Mouse (Mus musculus): ENCODE data around the gene Rab3il1. TPM values are rescaled to one million over a fixed set of nuclear protein-coding genes. Genes with fewer than 3 reads are reported as not detected.
"Not testable (repeated sequence)": the region's sequence is repeated elsewhere in the genome, so short reads cannot be mapped to it uniquely, and the experiment has no call there.

Rab3il1 gene
- polyA plus RNA-seq, 1 experiment from 2014 or later: 22.5 TPM

DNA sequence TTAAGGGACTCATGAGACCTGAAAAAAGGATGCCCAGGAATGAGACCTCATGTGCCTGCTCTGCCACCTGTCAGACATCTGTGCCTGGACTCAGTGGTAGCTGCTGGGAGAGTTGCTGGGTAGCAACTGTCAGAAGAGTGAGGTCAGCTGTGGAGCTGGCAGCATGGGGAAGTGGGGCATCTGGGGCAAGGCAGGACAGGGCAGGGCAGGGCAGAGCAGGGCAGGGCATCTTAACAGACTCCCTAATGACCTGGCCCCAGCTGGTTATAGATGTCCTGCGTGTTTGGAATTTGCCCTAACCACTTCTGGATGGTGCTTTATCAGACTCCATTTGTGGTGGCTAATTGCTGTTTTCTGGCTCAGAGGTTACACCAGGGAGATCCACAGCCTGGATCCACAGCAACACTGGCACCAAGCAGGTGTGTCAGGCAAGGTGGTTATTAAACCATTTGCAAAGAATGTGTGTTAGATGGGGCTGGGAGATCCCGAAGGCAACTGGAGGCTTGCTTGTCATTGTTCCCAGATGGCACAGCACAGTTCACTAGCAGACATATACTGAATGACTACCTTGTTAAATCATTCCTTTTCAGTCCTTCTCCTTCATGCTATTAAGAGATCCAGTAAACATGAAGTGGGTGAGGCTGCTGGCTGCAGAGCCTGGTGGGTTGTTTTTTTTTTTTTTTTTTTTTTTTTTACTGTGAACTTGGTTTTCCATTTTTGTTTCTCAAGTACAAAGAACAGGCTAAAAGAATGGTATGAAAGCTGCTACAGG is 35.2 kb upstream of the Rab3il1 start:
- WGBS: 47% methylated on average over 2 of the region's 2 CpGs
- ATAC-seq (ENCODE audit: low FRiP score): no peak
- no peak overlapping the region for H3K27ac ChIP-seq (replicated peaks)
- 0 out of 2 replicates have a peak, but pooled peaks cover 4% of the 10 kb centered on the region for H3K4me1 ChIP-seq
- no peak overlapping the region for H3K4me2 ChIP-seq
- H3K9ac ChIP-seq (replicated peaks): no peak overlapping the region
- no peaks in the 10 kb centered on the region for H3K27me3 ChIP-seq (replicated peaks)
- H3K9me3 ChIP-seq (replicated peaks): no peaks in the 10 kb centered on the region
- no peaks in the 10 kb centered on the region for H3K36me3 ChIP-seq
- H3K4me3 ChIP-seq (replicated peaks): no peak overlapping the region

DNA sequence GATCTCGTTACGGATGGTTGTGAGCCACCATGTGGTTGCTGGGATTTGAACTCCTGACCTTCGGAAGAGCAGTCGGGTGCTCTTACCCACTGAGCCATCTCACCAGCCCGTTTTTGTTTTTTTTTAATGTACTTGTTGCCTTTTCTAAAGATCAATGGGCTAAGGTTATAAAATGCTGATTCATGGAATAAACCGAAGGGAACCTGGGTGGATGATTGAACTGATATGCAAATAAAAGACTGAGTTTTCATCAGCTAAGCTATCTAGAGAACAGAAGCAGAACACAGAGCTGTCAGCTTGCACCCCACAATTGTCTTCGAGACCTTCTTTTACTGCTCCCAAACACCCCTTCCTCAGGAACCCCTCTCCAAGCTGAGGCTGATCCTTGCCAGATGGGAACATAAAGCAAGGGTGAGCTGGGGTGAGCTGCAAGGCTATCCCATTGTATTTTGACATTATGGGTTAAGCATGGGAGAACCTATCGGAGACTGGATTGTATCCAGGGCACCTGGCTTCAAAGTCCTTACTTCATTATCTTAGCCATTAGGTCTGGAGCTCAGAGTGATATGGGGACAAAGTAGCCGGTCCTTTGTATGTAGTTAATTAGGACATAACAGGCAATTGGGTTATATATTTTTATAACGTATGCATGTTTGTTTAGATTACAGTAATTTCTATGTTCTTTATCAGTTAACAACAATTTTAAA is 33.2 kb upstream of the Rab3il1 start:
- Histone ChIP-seq H3K27me3 (replicated peaks) (no peaks in the 10 kb centered on the region), H3K4me1 (0 out of 2 replicates have a peak, but pooled peaks cover 4% of the 10 kb centered on the region), H3K4me3 (replicated peaks) (no peak overlapping the region), H3K9me3 (replicated peaks) (no peaks in the 10 kb centered on the region), H3K36me3 (no peaks in the 10 kb centered on the region), H3K4me2 (no peak overlapping the region), H3K27ac (replicated peaks) (no peak overlapping the region), H3K9ac (replicated peaks) (no peak overlapping the region)
- WGBS: 77% methylated on average over 10 of the region's 10 CpGs
- ATAC-seq (ENCODE audit: low FRiP score): no peak

DNA sequence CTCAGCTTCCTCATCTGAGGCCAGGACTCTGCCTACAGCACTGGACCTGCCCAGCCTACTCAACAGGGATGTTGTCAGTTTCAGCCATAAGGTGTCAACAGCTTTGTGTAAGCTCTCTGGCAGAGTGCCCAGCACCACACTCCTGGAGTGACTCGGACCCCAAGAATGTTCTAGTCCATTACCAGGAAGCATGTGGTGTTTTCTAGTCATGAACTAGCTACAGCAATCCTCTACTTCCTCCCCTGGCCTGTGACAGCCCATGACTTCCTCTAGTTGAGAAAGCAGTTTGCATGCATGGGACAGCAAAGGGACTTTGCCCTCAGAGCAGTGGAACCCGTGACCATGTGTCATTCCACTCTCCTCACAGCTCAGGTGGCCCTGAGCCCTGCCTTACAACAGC is 26.6 kb upstream of the Rab3il1 start:
- H3K4me3 ChIP-seq (replicated peaks); H3K4me2 ChIP-seq; ATAC-seq (ENCODE audit: low FRiP score); H3K4me1 ChIP-seq; H3K27me3 ChIP-seq (replicated peaks); H3K36me3 ChIP-seq; H3K9me3 ChIP-seq (replicated peaks); H3K9ac ChIP-seq (replicated peaks); H3K27ac ChIP-seq (replicated peaks): not testable (repeated sequence)
- WGBS: 70% methylated on average over 2 of the region's 2 CpGs

DNA sequence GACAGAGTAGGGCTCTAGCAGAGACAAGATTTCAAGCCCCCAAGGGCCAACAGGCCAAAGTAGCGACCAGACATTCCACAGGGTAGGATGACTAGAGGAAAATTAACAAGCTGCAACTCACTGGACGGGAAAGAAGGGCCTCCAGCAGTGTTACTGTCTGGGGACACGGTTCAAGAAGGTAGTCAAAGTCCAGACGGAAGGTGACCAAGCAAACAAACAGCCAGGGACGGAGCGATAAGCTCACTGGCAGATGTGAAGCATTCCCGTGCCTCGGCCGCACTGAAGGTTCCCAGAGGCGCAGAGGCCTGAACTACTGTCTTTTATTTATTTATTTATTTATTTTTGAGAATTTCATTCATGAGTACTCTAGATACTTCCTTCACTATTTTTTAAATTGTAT is 24.4 kb upstream of the Rab3il1 start:
- no peak overlapping the region for H3K27ac ChIP-seq (replicated peaks)
- no peak overlapping the region for H3K9ac ChIP-seq (replicated peaks)
- H3K9me3 ChIP-seq (replicated peaks): no peaks in the 10 kb centered on the region
- H3K36me3 ChIP-seq: no peaks in the 10 kb centered on the region
- peaks cover 12% of the 10 kb centered on the region for H3K4me1 ChIP-seq
- no peaks in the 10 kb centered on the region for H3K27me3 ChIP-seq (replicated peaks)
- ATAC-seq (ENCODE audit: low FRiP score): no peak
- H3K4me3 ChIP-seq (replicated peaks): no peak overlapping the region
- H3K4me2 ChIP-seq: no peak overlapping the region
- 88% methylated on average over 10 of the region's 10 CpGs for WGBS

DNA sequence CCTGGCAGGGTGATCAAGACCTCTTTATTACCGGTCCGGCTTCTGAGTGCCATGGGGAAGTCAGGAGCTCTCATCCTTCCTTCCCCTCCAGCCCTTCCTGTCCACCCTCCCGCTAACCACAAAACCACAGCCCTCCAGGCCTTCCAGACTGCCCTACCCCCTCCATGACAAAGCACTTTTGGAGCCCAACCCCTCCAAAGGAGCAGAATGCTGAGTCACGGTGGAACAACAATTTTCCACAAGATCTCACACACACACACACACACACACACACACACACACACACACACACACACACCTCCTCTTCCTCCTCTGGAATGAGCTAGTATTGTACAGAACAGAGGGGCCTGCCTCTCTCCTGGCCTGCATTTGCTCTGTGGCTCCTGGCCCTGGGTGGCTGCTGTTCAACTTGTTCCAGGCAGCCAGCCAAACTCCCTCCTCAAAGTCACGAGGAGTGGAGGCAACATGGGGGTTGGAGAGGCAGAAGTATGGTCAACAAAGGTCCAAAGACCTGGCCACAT is 23.0 kb upstream of the Rab3il1 start:
- Histone ChIP-seq H3K4me3 (replicated peaks) (no peak overlapping the region), H3K9me3 (replicated peaks) (no peaks in the 10 kb centered on the region), H3K27me3 (replicated peaks) (no peaks in the 10 kb centered on the region), H3K27ac (replicated peaks) (no peak overlapping the region), H3K4me1 (peaks cover 16% of the 10 kb centered on the region), H3K4me2 (no peak overlapping the region), H3K36me3 (no peaks in the 10 kb centered on the region), H3K9ac (replicated peaks) (no peak overlapping the region)
- 55% methylated on average over 5 of the region's 5 CpGs for WGBS
- no peak for ATAC-seq (ENCODE audit: low FRiP score)

DNA sequence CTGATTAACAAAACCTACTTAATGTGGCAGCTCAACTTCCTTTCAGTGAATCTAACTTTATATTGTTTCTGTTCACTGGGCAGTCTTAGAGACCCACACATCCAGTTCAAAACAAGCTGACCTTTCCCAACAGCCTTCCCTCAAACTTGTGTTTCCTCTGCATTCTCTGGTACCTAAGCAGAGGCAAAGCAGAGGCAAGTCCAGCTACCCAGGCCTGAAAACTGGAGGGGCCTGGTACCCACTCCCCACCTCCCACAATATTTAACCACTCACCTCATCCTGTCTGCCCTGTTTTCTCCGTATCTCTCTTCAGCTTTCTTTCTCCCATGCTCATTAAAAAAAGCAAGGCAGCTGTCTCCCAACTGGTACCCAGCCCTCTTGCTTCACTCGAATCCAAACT is 22.3 kb upstream of the Rab3il1 start:
- no peaks in the 10 kb centered on the region for H3K27me3 ChIP-seq (replicated peaks)
- H3K36me3 ChIP-seq: peaks cover under 1% of the 10 kb centered on the region
- WGBS: 82% methylated on average over 2 of the region's 2 CpGs
- no peak for ATAC-seq (ENCODE audit: low FRiP score)
- H3K27ac ChIP-seq (replicated peaks): no peak overlapping the region
- H3K9me3 ChIP-seq (replicated peaks): no peaks in the 10 kb centered on the region
- H3K4me1 ChIP-seq: peaks cover 23% of the 10 kb centered on the region
- no peak overlapping the region for H3K4me2 ChIP-seq
- no peak overlapping the region for H3K4me3 ChIP-seq (replicated peaks)
- H3K9ac ChIP-seq (replicated peaks): no peak overlapping the region

DNA sequence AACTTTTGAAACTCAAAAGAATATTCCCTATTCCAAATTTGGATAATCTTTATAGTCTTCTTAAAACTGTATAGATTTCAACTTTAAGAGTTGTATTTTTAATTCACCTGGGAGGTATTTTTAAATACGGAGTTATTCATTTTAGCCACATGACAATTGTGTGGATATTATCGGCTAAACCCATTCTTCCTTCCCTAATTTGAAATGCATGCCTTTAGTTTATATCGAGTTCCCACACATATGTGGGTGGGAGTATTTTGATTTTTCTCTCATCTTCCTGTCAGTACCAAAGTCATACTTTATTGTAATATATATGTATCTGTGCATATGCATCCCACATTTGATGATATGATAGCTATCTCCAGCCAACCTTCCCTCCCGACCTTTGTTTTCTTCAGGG is 21.2 kb upstream of the Rab3il1 start, which contains the start of gene Fth1:
Gene Fth1, plus strand, starts transcription at position 341 of the 400 bp plus-strand sequence.
- Histone ChIP-seq H3K27ac (replicated peaks) (no peak within 1 kb of the TSS), H3K4me3 (replicated peaks) (no peak within 1 kb of the TSS), H3K9ac (replicated peaks) (no peak within 1 kb of the TSS), H3K27me3 (replicated peaks) (no peaks in the 10 kb centered on the region), H3K4me1 (peaks cover 29% of the 10 kb centered on the region), H3K36me3 (peaks cover 12% of the 10 kb centered on the region), H3K9me3 (replicated peaks) (no peaks in the 10 kb centered on the region), H3K4me2 (peak within 1 kb of the TSS; percentile 69; the same call in 1 of the 2 replicates)
- 95% methylated on average over 4 of the region's 4 CpGs for WGBS
- ATAC-seq (ENCODE audit: low FRiP score): no peak

DNA sequence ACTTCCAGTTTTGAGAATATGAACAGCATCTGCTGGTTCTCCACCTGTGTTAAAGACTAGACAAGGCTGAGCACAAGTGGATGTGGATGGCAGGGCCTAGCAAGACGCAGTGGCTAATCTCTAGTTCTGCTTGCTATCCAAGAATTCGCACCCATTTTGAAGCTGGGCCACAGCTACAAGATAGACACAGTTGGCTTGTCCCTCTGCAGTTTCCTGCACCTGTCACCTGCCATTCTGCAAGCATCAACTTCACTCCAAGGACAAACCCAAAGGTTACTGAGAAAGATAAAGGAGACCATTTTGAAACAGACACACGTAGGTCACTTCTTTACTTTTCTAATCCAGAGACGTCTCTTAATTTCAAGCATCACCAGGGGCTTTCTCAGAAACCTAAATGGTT is 19.8 kb upstream of the Rab3il1 start:
- no peak for ATAC-seq (ENCODE audit: low FRiP score)
- Histone ChIP-seq H3K9ac (replicated peaks) (peak overlapping the region; percentile 51), H3K36me3 (peaks cover 21% of the 10 kb centered on the region), H3K4me1 (peaks cover 29% of the 10 kb centered on the region), H3K4me3 (replicated peaks) (peak overlapping the region; percentile 92), H3K27ac (replicated peaks) (peak overlapping the region; percentile 96), H3K27me3 (replicated peaks) (no peaks in the 10 kb centered on the region), H3K9me3 (replicated peaks) (no peaks in the 10 kb centered on the region), H3K4me2 (peak overlapping the region; percentile 69)
- 66% methylated on average over 4 of the region's 4 CpGs for WGBS

DNA sequence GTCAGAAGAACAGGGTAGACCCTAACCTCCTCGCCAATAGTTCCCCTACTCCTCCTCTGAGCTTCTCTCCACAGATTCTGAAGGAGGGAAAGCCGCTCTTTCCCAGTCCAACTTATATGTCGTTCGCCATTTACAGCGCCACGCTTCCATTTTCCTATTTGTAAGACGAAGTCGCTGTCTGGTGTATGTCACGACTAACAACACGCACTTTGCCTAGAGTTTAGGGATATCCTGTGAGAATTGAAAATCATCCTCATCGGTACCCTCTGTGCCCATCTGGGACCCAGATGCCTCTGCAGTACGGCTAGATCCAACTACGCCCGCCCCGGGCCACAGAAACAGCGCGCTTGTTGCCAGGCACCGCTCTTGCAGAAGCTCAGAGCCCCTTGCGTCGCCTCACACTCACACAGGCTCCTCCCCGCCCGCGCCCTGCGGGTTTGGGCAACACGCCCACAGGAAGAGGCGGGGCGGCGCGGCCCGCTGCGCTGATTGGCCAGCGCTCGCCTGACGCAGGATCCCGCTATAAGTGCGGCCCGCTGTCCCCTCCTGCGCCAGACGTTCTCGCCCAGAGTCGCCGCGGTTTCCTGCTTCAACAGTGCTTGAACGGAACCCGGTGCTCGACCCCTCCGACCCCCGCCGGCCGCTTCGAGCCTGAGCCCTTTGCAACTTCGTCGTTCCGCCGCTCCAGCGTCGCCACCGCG is 19.2 kb upstream of the Rab3il1 start:
- peak; percentile 99 for ATAC-seq (ENCODE audit: low FRiP score)
- peaks cover 21% of the 10 kb centered on the region for H3K36me3 ChIP-seq
- H3K4me1 ChIP-seq: peaks cover 29% of the 10 kb centered on the region
- H3K9me3 ChIP-seq (replicated peaks): no peaks in the 10 kb centered on the region
- H3K9ac ChIP-seq (replicated peaks): peak overlapping the region; percentile 95
- no peaks in the 10 kb centered on the region for H3K27me3 ChIP-seq (replicated peaks)
- H3K4me3 ChIP-seq (replicated peaks): peak overlapping the region; percentile 92
- H3K27ac ChIP-seq (replicated peaks): peak overlapping the region; percentile 96
- H3K4me2 ChIP-seq: peak overlapping the region; percentile 69
- WGBS: under 1% methylated on average over 54 of the region's 59 CpGs

DNA sequence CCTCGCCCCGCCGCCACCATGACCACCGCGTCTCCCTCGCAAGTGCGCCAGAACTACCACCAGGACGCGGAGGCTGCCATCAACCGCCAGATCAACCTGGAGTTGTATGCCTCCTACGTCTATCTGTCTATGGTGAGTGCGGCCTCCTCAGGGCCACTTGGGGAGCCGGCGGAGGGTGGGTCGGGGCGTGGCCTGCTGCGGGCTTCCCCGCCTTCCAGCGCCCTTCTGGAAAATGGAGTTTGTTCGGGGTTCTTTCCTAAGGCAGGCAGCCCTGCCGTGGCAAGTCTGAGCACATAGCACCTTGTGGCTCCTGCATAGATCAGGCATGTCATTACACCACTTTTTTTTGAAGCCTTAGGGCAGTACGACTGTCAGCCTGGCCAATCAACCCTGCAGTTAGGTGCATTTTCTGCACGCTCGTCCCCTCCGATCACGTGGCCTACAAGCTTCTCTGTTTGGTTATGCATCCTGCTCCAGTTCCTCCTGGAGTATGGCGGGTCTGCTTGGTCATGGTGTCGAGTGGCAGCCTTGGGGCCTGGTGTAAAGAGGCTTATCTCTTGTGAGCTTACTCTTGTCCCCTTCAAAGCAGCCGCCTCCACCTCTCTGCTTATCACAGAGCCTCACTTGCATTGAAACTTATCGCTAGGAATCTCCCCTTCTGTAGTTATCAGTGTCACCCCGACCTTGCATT is 18.5 kb upstream of the Rab3il1 start:
- peak overlapping the region; percentile 96 for H3K27ac ChIP-seq (replicated peaks)
- H3K9me3 ChIP-seq (replicated peaks): no peaks in the 10 kb centered on the region
- H3K36me3 ChIP-seq: peaks cover 21% of the 10 kb centered on the region
- peak overlapping the region; percentile 95 for H3K9ac ChIP-seq (replicated peaks)
- H3K4me1 ChIP-seq: peaks cover 29% of the 10 kb centered on the region
- under 1% methylated on average over 31 of the region's 31 CpGs for WGBS
- peak overlapping the region; percentile 92 for H3K4me3 ChIP-seq (replicated peaks)
- H3K27me3 ChIP-seq (replicated peaks): no peaks in the 10 kb centered on the region
- ATAC-seq (ENCODE audit: low FRiP score): peak; percentile 81
- peak overlapping the region; percentile 69 for H3K4me2 ChIP-seq
